Mouse (Mus musculus): ENCODE results near the gene Lrrc61. TPM values are rescaled to one million over a fixed set of nuclear protein-coding genes. Genes with fewer than 3 reads are reported as not detected.

Gene Lrrc61
- polyA plus RNA-seq (2015; fragmentation: Nextera tagmentation; extraction: Ambion mirVana) = 4.8 and 5.3 TPM in 2 replicates

DNA sequence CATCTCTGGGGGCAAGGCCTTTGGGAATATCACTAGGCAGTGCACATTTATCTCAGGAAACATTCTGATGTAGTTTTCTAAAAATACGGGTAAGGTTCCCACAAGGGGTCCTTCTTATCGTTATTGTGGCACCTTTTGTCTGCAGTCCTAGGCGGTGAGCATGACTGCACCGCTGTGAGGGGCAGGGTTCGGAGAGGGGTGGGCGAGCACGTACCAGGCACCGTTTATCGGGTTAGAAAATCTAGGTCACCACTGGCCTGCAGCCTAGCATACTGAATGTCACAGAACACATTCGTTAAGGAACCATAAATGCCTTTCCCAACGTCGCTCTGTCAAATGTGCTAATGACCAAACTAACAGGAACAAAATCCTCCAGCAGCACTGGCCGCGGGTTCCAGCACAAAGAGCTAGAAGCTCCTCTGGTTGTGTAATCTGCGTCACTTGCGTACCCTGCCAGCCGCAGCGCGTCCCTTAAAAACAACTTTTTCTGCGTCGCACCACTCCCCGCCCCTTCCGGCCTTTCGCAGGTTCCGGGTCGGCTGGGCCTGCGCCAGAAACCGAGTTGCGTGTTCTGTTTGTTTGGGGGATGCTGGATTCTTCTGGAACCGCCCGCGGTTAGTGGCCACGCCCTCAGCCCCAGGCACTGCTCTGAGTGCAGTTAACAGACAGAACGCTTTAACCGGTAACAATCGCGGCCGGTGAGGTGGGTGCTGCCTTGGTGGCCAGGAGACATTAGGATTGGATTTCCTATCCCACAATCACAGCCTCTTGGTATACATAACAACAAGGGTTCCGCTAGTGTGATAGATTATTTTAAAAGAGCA is at the start of gene Lrrc61:
Lrrc61 (plus strand) TSS at position 517 of the 824 bp plus-strand sequence.

DNA sequence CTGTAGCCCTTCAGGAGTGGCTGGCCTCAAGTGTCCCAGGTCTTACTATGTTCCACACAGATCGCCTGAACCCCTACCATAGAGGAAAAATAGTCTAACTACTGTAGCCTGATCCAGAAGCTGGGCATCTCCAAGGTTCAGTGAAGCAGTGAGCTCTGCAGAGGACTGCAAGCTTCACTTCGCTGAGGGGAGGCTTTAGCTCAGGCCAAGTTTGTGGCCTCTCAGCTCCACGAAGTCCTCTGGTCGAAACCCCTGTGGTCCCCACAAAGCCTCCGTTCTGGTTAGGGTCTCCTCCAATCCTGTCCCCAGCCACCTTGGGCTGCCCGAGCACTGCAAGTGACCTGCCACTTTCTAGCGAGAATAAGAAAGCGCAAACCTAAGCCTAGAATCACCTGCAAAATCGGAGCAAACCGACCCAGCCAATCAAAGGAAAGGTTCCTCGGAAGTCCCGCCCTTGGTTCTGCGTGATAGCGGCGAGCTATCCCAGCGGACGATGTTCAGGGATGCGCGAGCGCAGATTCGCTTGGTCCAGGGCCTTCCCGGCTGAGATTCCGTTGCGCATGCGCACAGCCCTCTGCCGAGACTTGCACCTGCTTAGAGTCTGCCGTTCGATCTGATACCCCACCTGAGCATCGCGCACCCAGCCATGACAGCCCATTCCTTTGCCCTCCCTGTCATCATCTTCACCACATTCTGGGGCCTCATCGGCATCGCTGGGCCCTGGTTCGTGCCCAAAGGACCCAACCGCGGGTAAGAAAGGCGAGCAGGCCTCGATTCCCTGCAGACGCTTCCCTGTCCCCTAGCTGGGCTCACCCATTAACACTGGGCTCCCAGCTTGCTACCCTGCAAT is 17.3 kb upstream of the Lrrc61 start, which contains the start of gene Atp6v0e2:
Atp6v0e2 (plus strand) TSS at position 511 of the 850 bp plus-strand sequence.

DNA sequence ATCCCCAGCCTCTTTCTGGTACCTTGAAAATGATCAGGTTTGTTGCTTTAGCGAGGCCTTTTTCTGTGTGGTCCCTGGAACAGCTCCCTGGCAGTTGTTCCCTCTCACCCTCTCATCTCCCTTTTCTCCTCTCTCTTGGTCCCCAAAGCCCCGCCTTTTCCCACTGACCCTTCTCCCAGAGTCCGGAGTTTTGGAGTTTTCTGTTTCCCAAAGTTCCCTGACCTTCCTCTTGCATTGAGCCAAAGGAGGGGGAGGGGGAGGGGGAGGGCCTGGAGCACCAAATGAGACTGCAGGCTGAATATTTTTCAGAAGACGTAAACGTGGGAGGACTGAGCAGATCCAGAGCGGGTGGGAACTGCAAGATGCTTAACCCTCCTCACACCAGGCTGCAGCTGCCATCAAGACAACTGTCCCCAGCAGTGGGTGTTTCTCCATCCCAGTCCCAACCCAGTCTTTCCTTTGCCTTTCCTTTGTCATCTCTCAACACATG is 18.0 kb downstream of the Lrrc61 start, which contains the start of gene Rarres2:
Rarres2 (minus strand) TSS at position 218 of the 490 bp plus-strand sequence.

DNA sequence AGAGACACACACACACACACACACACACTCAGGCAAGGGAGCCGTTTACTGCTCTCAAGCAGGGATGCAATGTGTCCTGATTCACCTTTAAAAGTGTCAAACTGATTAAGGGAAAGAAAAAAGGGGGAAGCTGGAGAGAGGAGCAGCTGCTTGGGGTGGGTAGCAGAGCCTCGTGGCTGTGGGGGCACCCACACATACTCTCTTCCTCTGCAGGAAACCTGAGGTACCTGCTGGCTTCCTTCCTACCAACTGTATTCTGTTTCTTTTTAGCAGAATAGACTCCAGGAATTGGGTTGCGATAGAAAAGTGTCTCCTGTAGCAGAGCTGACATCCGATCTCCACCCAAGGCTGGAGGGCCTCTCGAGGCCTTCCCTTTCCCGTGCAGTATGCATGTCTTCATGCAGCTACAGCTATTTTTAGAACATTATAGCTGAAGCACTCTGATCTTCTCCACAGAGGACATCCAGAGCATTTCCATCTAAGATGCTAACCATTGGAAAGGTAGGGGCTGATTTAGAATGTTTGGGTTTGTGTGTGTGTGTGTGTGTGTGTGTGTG is 34.7 kb downstream of the Lrrc61 start, which contains the start of gene Gm45021:
Gm45021 (plus strand) TSS at position 417 of the 557 bp plus-strand sequence.

DNA sequence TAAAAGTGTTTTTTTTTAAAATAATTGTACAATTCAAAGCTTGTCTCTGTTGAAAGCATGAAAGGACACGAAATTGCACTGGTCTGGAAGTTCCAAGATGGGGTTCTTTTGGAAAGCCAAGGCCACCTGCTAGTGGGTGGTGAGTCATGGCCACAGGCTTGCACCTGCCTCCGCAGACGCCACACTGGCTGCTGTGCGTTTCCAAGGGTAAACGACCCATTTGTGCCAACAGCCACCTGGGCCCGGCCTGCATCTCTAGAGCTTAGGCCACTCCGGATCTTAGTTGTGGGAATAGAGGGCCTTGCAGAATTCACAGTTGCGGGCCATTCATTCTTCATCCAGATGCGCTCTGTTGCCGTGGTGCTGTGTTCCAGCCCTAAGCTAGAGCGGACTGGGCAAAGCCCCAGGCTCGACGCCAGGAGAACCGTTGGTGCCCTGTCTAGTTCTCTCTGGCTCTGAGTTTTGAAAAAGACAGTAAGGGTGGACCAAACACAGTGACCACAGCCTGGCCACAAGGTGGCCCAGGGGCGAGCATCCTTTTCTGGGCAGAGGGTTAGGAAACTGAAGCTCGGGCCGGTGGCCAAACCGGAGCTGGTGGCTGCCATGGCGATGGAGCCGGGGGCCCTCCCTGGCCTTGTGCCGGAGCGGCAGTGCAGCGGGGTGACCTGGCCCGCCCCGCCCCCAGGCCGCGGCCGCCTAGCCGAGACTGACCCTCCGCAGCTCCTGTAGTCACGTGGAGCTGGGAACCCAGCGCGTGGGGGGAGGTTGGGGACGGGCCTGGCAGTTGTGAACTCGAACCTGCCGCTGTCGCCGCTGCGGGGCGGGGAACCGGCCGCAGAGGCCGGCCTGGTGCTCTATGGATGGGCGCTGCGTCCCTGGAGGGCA is 38.8 kb downstream of the Lrrc61 start, which contains the start of the genes Repin1 and Gm44965:
Repin1 (plus strand) TSS at position 726 of the 885 bp plus-strand sequence.
Gm44965 (plus strand) TSS at position 784 of the 885 bp plus-strand sequence.

DNA sequence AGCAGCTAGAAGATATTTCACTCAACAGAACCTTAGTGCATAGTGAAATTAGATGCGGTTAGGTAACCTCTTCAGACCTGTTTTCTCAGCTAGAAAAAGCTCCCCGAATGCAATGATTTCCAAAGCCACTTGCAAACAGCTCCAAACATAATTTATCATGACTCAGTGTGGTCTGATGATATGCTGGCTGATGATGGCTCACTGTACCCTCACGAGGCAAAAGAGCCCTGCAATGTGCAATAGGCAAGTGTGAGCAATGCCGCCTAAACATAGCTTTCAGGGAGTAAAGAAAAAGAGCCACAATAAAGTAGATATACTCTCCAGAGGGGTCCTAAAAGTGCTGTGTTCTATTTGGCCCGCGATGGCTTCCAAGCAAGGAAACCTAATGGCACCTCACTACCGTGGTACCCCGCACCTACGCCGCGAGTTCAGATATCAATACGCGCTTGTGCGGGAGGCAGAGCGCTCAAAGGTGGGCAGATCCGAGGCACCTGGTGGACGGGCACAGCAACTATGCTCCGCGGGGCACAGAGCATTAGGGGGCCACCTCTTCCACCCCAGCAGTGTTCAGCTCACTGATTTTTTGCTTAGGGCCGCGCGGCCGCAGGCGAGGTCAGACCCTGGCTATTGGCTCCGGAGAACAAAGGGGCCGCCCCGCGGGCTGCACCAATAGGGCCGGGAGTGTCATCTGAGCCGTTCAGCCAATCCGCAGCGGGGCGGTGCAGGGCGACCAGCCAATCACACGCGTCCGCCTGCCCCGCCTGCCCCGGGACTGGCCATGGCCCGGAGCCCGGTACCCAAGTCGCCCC is 46.9 kb downstream of the Lrrc61 start, which contains the start of gene Zfp775:
Zfp775 (plus strand) TSS at position 793 of the 809 bp plus-strand sequence.

Other genes starting within 250 kb of the Lrrc61 start
- 7.3 and 7.6 TPM in 2 replicates for gene Krba1, start 159.2 kb upstream of the Lrrc61 start, polyA plus RNA-seq (2015; fragmentation: Nextera tagmentation; extraction: Ambion mirVana)
- 43.5 and 50.9 TPM in 2 replicates for gene Zfp467, start 109.0 kb upstream of the Lrrc61 start, polyA plus RNA-seq (2015; fragmentation: Nextera tagmentation; extraction: Ambion mirVana)
- gene Sspo, start 106.6 kb upstream of the Lrrc61 start, polyA plus RNA-seq (2015; fragmentation: Nextera tagmentation; extraction: Ambion mirVana) = 0.08 and 0.10 TPM in 2 replicates
- 42.7 and 44.7 TPM in 2 replicates for gene Atp6v0e2, start 17.2 kb upstream of the Lrrc61 start, polyA plus RNA-seq (2015; fragmentation: Nextera tagmentation; extraction: Ambion mirVana)
- 956 and 1,075 TPM in 2 replicates for gene Rarres2, start 18.0 kb downstream of the Lrrc61 start, polyA plus RNA-seq (2015; fragmentation: Nextera tagmentation; extraction: Ambion mirVana)
- not detected in 2 replicates for gene Gm45021, start 34.8 kb downstream of the Lrrc61 start, polyA plus RNA-seq (2015; fragmentation: Nextera tagmentation; extraction: Ambion mirVana)
- gene Repin1, start 39.1 kb downstream of the Lrrc61 start, polyA plus RNA-seq (2015; fragmentation: Nextera tagmentation; extraction: Ambion mirVana) = 36.6 and 40.8 TPM in 2 replicates
- 1.4 TPM in 1 of 2 replicates, not detected in the other for gene Gm44965, start 39.1 kb downstream of the Lrrc61 start, polyA plus RNA-seq (2015; fragmentation: Nextera tagmentation; extraction: Ambion mirVana)
- 4.7 and 5.6 TPM in 2 replicates for gene Zfp775, start 47.3 kb downstream of the Lrrc61 start, polyA plus RNA-seq (2015; fragmentation: Nextera tagmentation; extraction: Ambion mirVana)
- 1.7 and 2.3 TPM in 2 replicates for gene AI854703, start 72.0 kb downstream of the Lrrc61 start, polyA plus RNA-seq (2015; fragmentation: Nextera tagmentation; extraction: Ambion mirVana)
- 0.48 and 0.73 TPM in 2 replicates for gene Gimap8, start 92.4 kb downstream of the Lrrc61 start, polyA plus RNA-seq (2015; fragmentation: Nextera tagmentation; extraction: Ambion mirVana)
- gene Gimap9, start 121.3 kb downstream of the Lrrc61 start, polyA plus RNA-seq (2015; fragmentation: Nextera tagmentation; extraction: Ambion mirVana) = 3.7 and 3.9 TPM in 2 replicates
- gene Gimap4, start 129.8 kb downstream of the Lrrc61 start, polyA plus RNA-seq (2015; fragmentation: Nextera tagmentation; extraction: Ambion mirVana) = 5.5 and 5.9 TPM in 2 replicates
- gene Gimap6, start 153.4 kb downstream of the Lrrc61 start, polyA plus RNA-seq (2015; fragmentation: Nextera tagmentation; extraction: Ambion mirVana) = 10.7 and 11.1 TPM in 2 replicates
- gene Gm28053, start 163.8 kb downstream of the Lrrc61 start, polyA plus RNA-seq (2015; fragmentation: Nextera tagmentation; extraction: Ambion mirVana) = 0.47 and 0.62 TPM in 2 replicates
- gene Gimap7, start 163.8 kb downstream of the Lrrc61 start, polyA plus RNA-seq (2015; fragmentation: Nextera tagmentation; extraction: Ambion mirVana) = not detected in 2 replicates
- 4.1 and 5.8 TPM in 2 replicates for gene Gimap1, start 184.3 kb downstream of the Lrrc61 start, polyA plus RNA-seq (2015; fragmentation: Nextera tagmentation; extraction: Ambion mirVana)
- gene Gimap5, start 191.4 kb downstream of the Lrrc61 start, polyA plus RNA-seq (2015; fragmentation: Nextera tagmentation; extraction: Ambion mirVana) = 3.7 and 5.1 TPM in 2 replicates
- 0.10 TPM in 1 of 2 replicates, not detected in the other for gene Gimap3, start 216.1 kb downstream of the Lrrc61 start, polyA plus RNA-seq (2015; fragmentation: Nextera tagmentation; extraction: Ambion mirVana)

All from urinary bladder, postnatal 0 days (tissue).